Mouse (Mus musculus) cortical plate, adult 2 months (tissue): ENCODE measurements around the gene Gnl2.

Experiments
- CTCF ChIP-seq: fragments of 200-500 bp; IDR thresholded peaks from 2 replicates; pipeline ENCODE4 v1.5.1; 2011; ENCODE audit warnings: mild to moderate bottlenecking, control low read depth, low read length; ENCODE audit not compliant: insufficient read depth; ENCODE audit errors: extremely low read depth
- POLR2A ChIP-seq: fragments of 200-500 bp; IDR thresholded peaks from 2 replicates; pipeline ENCODE4 v1.6.1; 2011; ENCODE audit warnings: mild to moderate bottlenecking, low read length, control low read depth; ENCODE audit not compliant: insufficient read depth; ENCODE audit errors: extremely low read depth

- TF ChIP-seq CTCF = no peak
- no peak for TF ChIP-seq POLR2A
Observed at GRCm38 (mm10) chr4:124971094-124971493, 45.3 kb upstream of the Gnl2 start.
